In genomic region chr14:54893651-54894181, GRCm38 (mm10) we compare ENCODE assay signal across 7 mouse cellular contexts. TPM values are rescaled to one million over a fixed set of nuclear protein-coding genes. Genes with fewer than 3 reads are reported as not detected.
A peak's percentile ranks its signal among the peaks of the same experiment; 100 is the strongest.
DNase-seq lines count a peak whose midpoint lies in the region; ATAC-seq lines count a peak whose summit lies in the region.

No protein-coding gene starts in this region.

- H3K36me3 ChIP-seq in intestine, embryonic 15.5 days: peaks cover 14% of the 10 kb centered on the region
- peaks cover 35% of the 10 kb centered on the region for H3K36me3 ChIP-seq in midbrain, embryonic 10.5 days

- DNase-seq in adrenal gland, adult 2 months: peak; percentile 99
- peak; percentile 97 for DNase-seq in embryo, embryonic 11.5 days (ENCODE audit: low read depth, low spot score)
- peak; percentile 95 to 96 for DNase-seq in gastrocnemius, postnatal 36 days
- DNase-seq in left cerebral cortex, postnatal 25 days (ENCODE audit: low spot score in 2 of 2): peak; percentile 98 to 100
- peak; percentile 96 for DNase-seq in midbrain, embryonic 10.5 days (ENCODE audit: low spot score)
- peak; percentile 90 for DNase-seq in right cerebral cortex, postnatal 4 days

- peaks cover 9% of the 10 kb centered on the region; the same call in 1 of the 2 replicates for H3K4me1 ChIP-seq in intestine, embryonic 15.5 days (replicated peaks)
- H3K4me1 ChIP-seq in midbrain, embryonic 10.5 days: peaks cover 19% of the 10 kb centered on the region

- peak overlapping the region; percentile 96 for H3K27ac ChIP-seq in intestine, embryonic 15.5 days
- H3K27ac ChIP-seq in midbrain, embryonic 10.5 days (replicated peaks): peak overlapping the region; percentile 100

- H3K9me3 ChIP-seq in intestine, embryonic 15.5 days: no peaks in the 10 kb centered on the region
- H3K9me3 ChIP-seq in midbrain, embryonic 10.5 days (replicated peaks): no peaks in the 10 kb centered on the region

- under 1% methylated on average over 38 of the region's 38 CpGs for WGBS in intestine, embryonic 15.5 days
- under 1% methylated on average over 38 of the region's 38 CpGs for WGBS in midbrain, embryonic 10.5 days

- no peaks in the 10 kb centered on the region for H3K27me3 ChIP-seq in intestine, embryonic 15.5 days (replicated peaks)
- H3K27me3 ChIP-seq in midbrain, embryonic 10.5 days (ENCODE audit: low read depth, poor library complexity, severe bottlenecking): no peaks in the 10 kb centered on the region

- H3K4me2 ChIP-seq in intestine, embryonic 15.5 days (replicated peaks): peak overlapping the region; percentile 61

- peak overlapping the region; percentile 100 for H3K9ac ChIP-seq in intestine, embryonic 15.5 days

- ATAC-seq in intestine, embryonic 15.5 days: peak; percentile 99

- H3K4me3 ChIP-seq in intestine, embryonic 15.5 days (replicated peaks): peak overlapping the region; percentile 93
- peak overlapping the region; percentile 98 for H3K4me3 ChIP-seq in midbrain, embryonic 10.5 days

- intact Hi-C loops in gastrocnemius, postnatal 36 days (cut with DNase I): loop anchor here (5.0 kb wide), 1 partner anchor 199 kb away; the partner anchor contains the start of genes Thtpa and Zfhx2
- intact Hi-C loops in left cerebral cortex, postnatal 25 days (cut with DNase I): loop anchor here (1.0 to 5.0 kb wide), 2 partner anchors 46 to 199 kb away; partner anchors contain the start of genes Thtpa and Zfhx2

RNA-seq across cellular contexts. Expression of gene Pabpn1, which starts 1.4 kb away (rescaled TPM):
- total RNA-seq in adrenal gland, adult 2 months (2021): 100 to 1,000 TPM; 167 to 196 TPM
- polyA plus RNA-seq in adrenal gland, adult 2 months (2012; rRNA removed): 69.3 and 80.4 TPM in 2 replicates
- 10 to 100 TPM; 51.0 to 53.2 TPM for total RNA-seq in gastrocnemius, postnatal 36 days (2021)
- polyA plus RNA-seq in intestine, embryonic 15.5 days (2015; fragmentation: Nextera tagmentation; extraction: Ambion mirVana): 108 and 119 TPM in 2 replicates
- total RNA-seq in left cerebral cortex, postnatal 25 days (2021): 100 to 1,000 TPM; 204 to 231 TPM
- 165 and 175 TPM in 2 replicates for polyA plus RNA-seq in midbrain, embryonic 10.5 days (2016; fragmentation: Nextera tagmentation; extraction: Ambion mirVana)

RNA-seq across cellular contexts. Expression of gene Gm20521, which starts 10.5 kb away (rescaled TPM):
- 1 to 10 TPM in 1 of 2 experiments, not detected in 1; 7.1 TPM for total RNA-seq in adrenal gland, adult 2 months (2021)
- 37.6 and 42.4 TPM in 2 replicates for polyA plus RNA-seq in adrenal gland, adult 2 months (2012; rRNA removed)
- total RNA-seq in gastrocnemius, postnatal 36 days (2021): not detected
- 0.34 and 0.35 TPM in 2 replicates for polyA plus RNA-seq in intestine, embryonic 15.5 days (2015; fragmentation: Nextera tagmentation; extraction: Ambion mirVana)
- 10 to 100 TPM in 1 of 2 experiments, 1 to 10 TPM in 1; 3.2 to 16.8 TPM for total RNA-seq in left cerebral cortex, postnatal 25 days (2021)
- polyA plus RNA-seq in midbrain, embryonic 10.5 days (2016; fragmentation: Nextera tagmentation; extraction: Ambion mirVana): not detected in 2 replicates

RNA-seq across cellular contexts. Expression of gene Bcl2l2, which starts 10.5 kb away (rescaled TPM):
- total RNA-seq in adrenal gland, adult 2 months (2021): 10 to 100 TPM; 42.6 to 57.7 TPM
- 43.3 and 45.1 TPM in 2 replicates for polyA plus RNA-seq in adrenal gland, adult 2 months (2012; rRNA removed)
- total RNA-seq in gastrocnemius, postnatal 36 days (2021): 10 to 100 TPM; 20.9 to 25.9 TPM
- 3.6 and 4.7 TPM in 2 replicates for polyA plus RNA-seq in intestine, embryonic 15.5 days (2015; fragmentation: Nextera tagmentation; extraction: Ambion mirVana)
- 100 to 1,000 TPM; 135 to 136 TPM for total RNA-seq in left cerebral cortex, postnatal 25 days (2021)
- polyA plus RNA-seq in midbrain, embryonic 10.5 days (2016; fragmentation: Nextera tagmentation; extraction: Ambion mirVana): 2.7 and 3.4 TPM in 2 replicates

RNA-seq across cellular contexts. Expression of gene Ppp1r3e, which starts 16.4 kb away (rescaled TPM):
- 10 to 100 TPM; 13.0 to 19.6 TPM for total RNA-seq in adrenal gland, adult 2 months (2021)
- 41.8 and 45.9 TPM in 2 replicates for polyA plus RNA-seq in adrenal gland, adult 2 months (2012; rRNA removed)
- total RNA-seq in gastrocnemius, postnatal 36 days (2021): 1 to 10 TPM; 2.9 to 3.0 TPM
- polyA plus RNA-seq in intestine, embryonic 15.5 days (2015; fragmentation: Nextera tagmentation; extraction: Ambion mirVana): 2.3 TPM in 2 replicates
- 10 to 100 TPM; 13.5 to 16.4 TPM for total RNA-seq in left cerebral cortex, postnatal 25 days (2021)
- 0.31 and 0.81 TPM in 2 replicates for polyA plus RNA-seq in midbrain, embryonic 10.5 days (2016; fragmentation: Nextera tagmentation; extraction: Ambion mirVana)

RNA-seq across cellular contexts. Expression of gene Slc22a17, which starts 19.2 kb away (rescaled TPM):
- 10 to 100 TPM; 24.9 to 45.1 TPM for total RNA-seq in adrenal gland, adult 2 months (2021)
- 191 and 246 TPM in 2 replicates for polyA plus RNA-seq in adrenal gland, adult 2 months (2012; rRNA removed)
- 1 to 10 TPM; 1.6 to 1.7 TPM for total RNA-seq in gastrocnemius, postnatal 36 days (2021)
- 30.2 and 33.2 TPM in 2 replicates for polyA plus RNA-seq in intestine, embryonic 15.5 days (2015; fragmentation: Nextera tagmentation; extraction: Ambion mirVana)
- total RNA-seq in left cerebral cortex, postnatal 25 days (2021): 100 to 1,000 TPM; 628 to 630 TPM
- 42.0 and 52.0 TPM in 2 replicates for polyA plus RNA-seq in midbrain, embryonic 10.5 days (2016; fragmentation: Nextera tagmentation; extraction: Ambion mirVana)

Comparison
In these comparisons a context has a peak if more than half of its experiments do, and no peak if none do; other contexts are left out.
1. Peak in every context shown above with its lines: DNase-seq, ATAC-seq, H3K4me3 ChIP-seq and H3K27ac ChIP-seq.